Mouse (Mus musculus) embryonic fibroblast, embryonic 13.5 days (primary cell): ENCODE data around the gene Gm4881.

Experiments
- CTCF ChIP-seq: IDR thresholded peaks from 2 replicates; pipeline ENCODE4 v1.5.1; 2011; ENCODE audit warnings: mild to moderate bottlenecking, control low read depth, low read length, moderate library complexity, borderline replicate concordance; ENCODE audit not compliant: insufficient read depth
- POLR2A ChIP-seq: IDR thresholded peaks from 2 replicates; pipeline ENCODE4 v1.6.1; 2011; ENCODE audit warnings: low read depth, mild to moderate bottlenecking, control low read depth, low read length, moderate library complexity

DNA sequence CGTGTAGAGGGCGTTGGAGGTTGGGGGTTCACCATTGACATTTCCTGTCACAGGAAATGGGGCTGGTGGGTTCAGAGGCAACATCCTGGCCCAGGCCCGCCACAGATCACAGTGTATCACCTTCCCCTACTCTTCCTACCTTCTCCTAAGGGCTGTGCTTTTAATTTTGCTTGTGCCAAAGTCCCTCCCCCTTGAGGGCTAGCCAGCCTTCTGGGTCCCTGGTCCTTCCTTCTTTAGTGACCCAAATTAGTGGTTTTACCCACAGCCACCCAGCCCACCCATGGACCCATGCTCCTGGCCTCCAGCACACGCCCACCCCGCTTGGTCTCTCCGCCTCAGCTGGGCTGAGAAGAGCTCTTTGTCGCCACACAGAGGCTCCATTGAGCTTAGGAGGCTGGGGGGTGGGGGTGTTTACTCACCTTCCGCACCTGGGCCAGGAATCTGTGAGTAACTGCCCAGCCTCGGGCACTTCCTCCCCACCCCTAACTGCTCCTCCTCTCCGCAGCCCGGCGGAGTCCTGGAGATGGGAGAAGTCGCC, 37.0 kb downstream of the Gm4881 start:
- TF ChIP-seq CTCF (no peak), POLR2A (no peak)
